Mouse (Mus musculus) macrophage (primary cell): ENCODE results near the gene Uhrf1bp1l. TPM values are rescaled to one million over a fixed set of nuclear protein-coding genes. Genes with fewer than 3 reads are reported as not detected.

Experiments used
- H3K27ac ChIP-seq: fragments of 350-480 bp; formaldehyde crosslinking; 2 replicates; pipeline ENCODE4 v1.9.0; 2021
- H3K36me3 ChIP-seq: fragments of 350-480 bp; formaldehyde crosslinking; 2 replicates; pipeline ENCODE4 v1.9.0; 2021; ENCODE audit errors: inconsistent target
- H3K4me3 ChIP-seq: fragments of 350-480 bp; formaldehyde crosslinking; 2 replicates; pipeline ENCODE4 v1.9.0; 2021; ENCODE audit errors: inconsistent target
- H3K79me2 ChIP-seq: fragments of 350-480 bp; formaldehyde crosslinking; 2 replicates; pipeline ENCODE4 v1.9.0; 2021; ENCODE audit errors: inconsistent target
- WGBS: methylation state at CpG from one replicate; pipeline ENCODE4 v1.1.7; 2026; ENCODE audit warnings: inconsistent platforms; ENCODE audit not compliant: missing documents; 5-methylcytosine and 5-hydroxymethylcytosine counted together
- polyA plus RNA-seq: library from polyadenylated mRNA; stranded (reverse); fragments of 250-400 nt; gene quantifications from 3 replicates; pipeline ENCODE4 v1.2.4, GENCODE M21; 2018; ENCODE audit warnings: inconsistent platforms

Uhrf1bp1l gene
- polyA plus RNA-seq, 1 experiment from 2014 or later: 54.1 TPM

DNA sequence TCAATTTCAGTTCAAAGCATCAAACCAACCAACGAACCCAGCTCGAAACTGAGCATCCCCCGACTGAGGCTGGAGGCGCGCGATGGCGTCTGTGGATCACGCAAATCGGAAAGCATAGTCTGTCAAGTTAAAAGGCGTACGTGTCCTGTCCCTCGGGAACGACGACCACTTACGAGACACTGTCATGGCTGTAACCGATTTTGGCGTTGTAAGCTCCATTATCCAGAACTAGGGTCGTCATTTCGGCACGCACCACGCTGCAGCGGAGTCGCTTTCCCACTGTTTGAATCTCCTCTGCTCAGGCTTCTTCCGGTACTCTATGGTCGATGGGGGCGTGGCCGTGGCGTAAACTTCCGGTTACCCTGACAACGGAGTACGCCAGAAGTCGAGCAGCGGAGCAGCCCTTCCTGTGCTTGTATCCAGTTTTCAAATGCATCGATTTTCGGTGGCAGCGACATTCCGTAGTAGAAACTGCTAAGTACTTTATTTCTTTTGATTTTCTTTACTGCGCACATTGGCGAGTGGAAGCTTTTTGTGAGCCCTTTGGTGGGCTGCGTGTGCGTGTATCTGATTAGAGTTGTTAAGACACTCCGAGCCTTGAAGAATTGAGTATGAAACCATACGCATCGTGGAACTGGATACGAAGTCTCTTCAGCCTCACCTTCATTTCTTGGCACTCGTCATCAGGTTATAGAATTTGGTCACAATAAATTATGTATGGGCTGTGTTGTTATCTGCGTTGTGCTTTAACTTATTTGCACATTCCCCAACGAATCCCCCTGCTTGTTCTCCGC is 12.6 kb upstream of the Uhrf1bp1l start, which contains the start of gene Actr6:
Gene Actr6 (minus strand): TSS at position 295 of the 794 bp plus-strand sequence.
- Histone ChIP-seq H3K27ac (peak within 1 kb of the TSS; percentile 55), H3K79me2 (peaks cover 29% of the 10 kb centered on the region), H3K36me3 (peaks cover under 1% of the 10 kb centered on the region; the same call in 1 of the 2 replicates), H3K4me3 (peak within 1 kb of the TSS; percentile 97)
- 2% methylated on average over 49 of the region's 49 CpGs for WGBS

DNA sequence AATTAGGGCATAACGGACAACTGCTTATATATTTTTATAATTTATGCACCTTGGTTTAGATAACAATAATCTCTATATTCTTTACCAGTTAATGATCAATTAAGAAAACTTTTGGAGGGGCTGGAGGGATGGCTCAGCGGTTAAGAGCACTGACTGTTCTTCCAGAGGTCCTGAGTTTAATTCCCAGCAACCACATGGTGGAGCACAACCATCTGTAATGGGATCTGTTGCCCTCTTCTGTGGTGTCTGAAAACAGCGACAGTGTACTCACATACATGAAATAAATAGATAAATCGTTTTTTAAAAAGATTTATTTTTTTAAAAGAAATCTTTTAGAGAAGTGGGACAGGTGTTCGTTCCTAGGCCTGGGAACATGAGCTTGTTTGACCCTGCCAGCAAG is 7.7 kb upstream of the Uhrf1bp1l start:
- no peak overlapping the region for H3K27ac ChIP-seq
- 71% methylated on average over 5 of the region's 5 CpGs for WGBS
- no peak overlapping the region for H3K4me3 ChIP-seq
- no peaks in the 10 kb centered on the region for H3K36me3 ChIP-seq
- no peaks in the 10 kb centered on the region for H3K79me2 ChIP-seq

DNA sequence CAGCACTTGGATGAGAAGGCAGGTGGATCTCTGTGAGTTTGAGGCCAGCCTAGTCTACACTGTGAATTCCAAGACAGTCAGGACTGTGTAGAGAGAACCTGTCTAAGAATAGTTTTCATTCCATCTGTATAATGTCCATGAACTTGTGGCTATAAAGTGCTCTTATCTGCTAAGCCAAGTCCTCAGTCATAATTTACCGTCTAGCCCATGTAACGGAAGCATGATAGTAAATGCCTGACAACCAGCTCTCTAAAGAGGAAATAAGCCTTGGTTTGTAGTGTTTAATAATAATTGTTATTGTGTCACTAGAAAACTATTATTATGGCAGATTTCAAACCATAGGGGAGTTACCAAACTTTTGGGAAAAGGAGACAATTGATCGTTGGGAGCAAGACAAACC is 6.9 kb upstream of the Uhrf1bp1l start:
- no peaks in the 10 kb centered on the region for H3K79me2 ChIP-seq
- WGBS: 52% methylated on average over 3 of the region's 3 CpGs
- no peak overlapping the region for H3K27ac ChIP-seq
- H3K4me3 ChIP-seq: no peak overlapping the region
- no peaks in the 10 kb centered on the region for H3K36me3 ChIP-seq

DNA sequence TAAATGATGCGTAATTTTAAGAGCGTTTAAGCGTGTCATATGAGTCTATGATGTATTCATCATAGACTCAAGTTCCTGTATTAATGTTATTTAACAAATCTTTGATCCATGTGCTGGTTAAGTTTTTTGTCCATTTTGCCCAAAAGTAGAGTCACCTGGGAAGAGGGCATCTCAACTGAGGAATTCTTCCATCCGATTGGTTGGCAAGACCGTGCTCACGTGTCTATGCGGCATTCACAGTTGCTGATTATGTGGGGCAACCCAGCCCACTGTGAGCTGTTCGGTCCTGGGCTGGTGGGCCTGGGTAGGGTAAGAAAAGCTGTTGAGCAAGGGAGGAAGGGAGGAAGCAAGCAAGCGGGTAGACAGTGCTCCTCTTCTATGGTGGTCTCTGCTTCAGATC is 6.4 kb upstream of the Uhrf1bp1l start:
- H3K27ac ChIP-seq: no peak overlapping the region
- H3K79me2 ChIP-seq: no peaks in the 10 kb centered on the region
- H3K4me3 ChIP-seq: no peak overlapping the region
- H3K36me3 ChIP-seq: no peaks in the 10 kb centered on the region
- 93% methylated on average over 9 of the region's 9 CpGs for WGBS

DNA sequence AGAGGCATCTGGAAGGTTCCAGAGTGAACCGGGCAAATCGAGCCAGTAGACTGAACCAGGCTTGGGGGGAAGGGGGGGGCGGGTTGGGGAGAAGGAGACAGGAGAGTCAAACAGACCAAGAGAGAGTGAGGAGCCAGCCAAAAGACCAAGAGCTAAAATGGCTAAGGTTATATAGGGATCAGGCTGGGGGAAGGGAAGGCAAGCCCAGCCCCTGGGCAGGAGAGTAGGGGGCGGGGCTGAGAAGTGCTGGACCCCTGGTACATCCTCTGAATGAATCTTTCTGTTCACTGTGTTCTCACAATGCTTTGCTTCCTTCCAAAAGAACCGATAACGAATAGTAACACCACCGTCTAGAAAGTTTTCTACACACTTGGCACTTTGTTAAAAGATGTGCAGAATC is 5.1 kb upstream of the Uhrf1bp1l start:
- no peak overlapping the region for H3K27ac ChIP-seq
- no peak overlapping the region for H3K4me3 ChIP-seq
- no peaks in the 10 kb centered on the region for H3K79me2 ChIP-seq
- WGBS: 65% methylated on average over 7 of the region's 7 CpGs
- H3K36me3 ChIP-seq: no peaks in the 10 kb centered on the region

DNA sequence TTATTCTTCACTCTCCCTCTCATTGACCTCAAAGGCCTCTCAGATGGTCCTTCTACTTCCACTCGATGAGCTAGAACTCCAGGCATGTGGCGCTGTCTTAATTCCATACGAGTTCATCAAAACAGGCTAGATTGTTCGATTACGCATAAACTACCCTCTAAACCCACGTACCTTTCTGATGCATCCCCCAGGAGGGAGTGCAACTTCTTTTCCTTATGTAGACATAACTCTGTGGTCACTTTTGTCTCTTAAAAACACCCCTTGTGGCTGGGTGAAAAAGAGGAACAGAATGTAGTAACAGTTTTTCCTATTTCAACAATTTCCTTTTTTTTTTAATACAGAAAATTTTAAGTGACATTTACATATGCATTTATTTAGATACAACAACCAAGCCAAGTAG is 3.8 kb upstream of the Uhrf1bp1l start:
- H3K79me2 ChIP-seq: peaks cover 7% of the 10 kb centered on the region
- no peaks in the 10 kb centered on the region for H3K36me3 ChIP-seq
- peak overlapping the region; percentile 28 for H3K27ac ChIP-seq
- no peak overlapping the region for H3K4me3 ChIP-seq
- 0% methylated on average over 6 of the region's 6 CpGs for WGBS

DNA sequence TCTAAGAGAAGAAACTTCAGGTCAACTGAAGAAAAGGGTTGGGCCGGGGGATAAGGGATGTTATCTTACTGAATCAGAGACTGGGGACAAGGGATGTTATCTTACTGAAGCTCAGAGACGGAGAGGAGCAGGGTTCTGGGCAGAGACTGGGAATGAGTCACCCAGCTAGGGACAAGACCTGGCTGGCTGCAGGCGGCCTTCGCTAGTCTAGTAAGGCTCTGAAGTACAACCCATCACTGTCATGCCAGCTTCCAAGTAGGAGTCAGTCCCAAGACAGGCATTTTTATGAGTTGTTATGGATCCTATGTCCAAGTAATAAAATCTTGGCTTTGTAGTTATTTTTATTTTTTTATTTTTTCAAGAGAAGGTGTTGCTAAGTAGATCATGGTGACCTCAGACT is 1.5 kb upstream of the Uhrf1bp1l start:
- WGBS: 89% methylated on average over 4 of the region's 4 CpGs
- Histone ChIP-seq H3K4me3 (no peak overlapping the region), H3K79me2 (peaks cover 27% of the 10 kb centered on the region)

DNA sequence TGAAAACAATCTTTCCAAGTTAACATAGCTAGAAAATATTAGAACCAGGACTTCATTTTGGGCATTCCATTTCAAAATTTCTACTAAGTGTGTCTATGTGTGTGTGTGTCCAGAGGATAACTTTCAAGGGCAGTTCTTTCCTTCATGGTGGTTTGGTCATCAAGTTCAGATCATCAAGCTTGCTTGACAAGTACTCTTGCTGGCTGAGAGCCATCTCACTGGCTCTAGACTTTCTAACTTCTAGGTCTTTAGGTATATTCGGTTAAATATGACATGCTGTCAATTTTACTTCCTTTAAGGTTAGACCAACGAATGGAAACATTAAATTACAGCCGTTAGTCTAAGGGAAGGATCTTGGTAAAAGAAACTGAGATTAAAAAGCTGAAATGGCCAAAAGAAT is 450 bp upstream of the Uhrf1bp1l start:
- Histone ChIP-seq H3K4me3 (peak overlapping the region; percentile 73; the same call in 1 of the 2 replicates), H3K79me2 (peaks cover 38% of the 10 kb centered on the region), H3K36me3 (no peaks in the 10 kb centered on the region), H3K27ac (0 out of 2 replicates have a peak overlapping the region, but pooled peaks have one; percentile 24)
- 0% methylated on average over 3 of the region's 3 CpGs for WGBS

More for the DNA sequence above, 1.5 kb upstream of the Uhrf1bp1l start:
- H3K27ac ChIP-seq: no peak overlapping the region
- H3K36me3 ChIP-seq: no peaks in the 10 kb centered on the region

DNA sequence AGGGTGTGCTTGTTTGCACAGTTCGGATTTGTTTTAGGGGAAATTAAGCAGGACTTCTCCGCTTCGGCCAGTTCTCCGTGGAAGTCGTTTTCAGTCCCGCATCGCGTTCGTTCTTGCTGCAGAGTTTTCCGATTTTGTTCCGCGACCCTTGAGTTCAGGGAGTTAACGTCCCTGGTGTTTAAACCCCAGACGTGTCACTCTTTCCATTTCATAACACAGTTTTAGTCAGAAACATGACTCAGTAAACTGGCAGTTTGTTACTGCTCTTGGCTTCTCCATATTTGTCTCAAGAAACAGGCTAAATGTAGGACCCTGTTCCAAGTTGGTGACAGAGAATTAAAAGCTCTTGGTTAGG is 852 bp downstream of the Uhrf1bp1l start:
- Histone ChIP-seq H3K4me3 (peak overlapping the region; percentile 73), H3K79me2 (peaks cover 51% of the 10 kb centered on the region), H3K27ac (peak overlapping the region; percentile 65), H3K36me3 (no peaks in the 10 kb centered on the region)
- under 1% methylated on average over 14 of the region's 14 CpGs for WGBS

DNA sequence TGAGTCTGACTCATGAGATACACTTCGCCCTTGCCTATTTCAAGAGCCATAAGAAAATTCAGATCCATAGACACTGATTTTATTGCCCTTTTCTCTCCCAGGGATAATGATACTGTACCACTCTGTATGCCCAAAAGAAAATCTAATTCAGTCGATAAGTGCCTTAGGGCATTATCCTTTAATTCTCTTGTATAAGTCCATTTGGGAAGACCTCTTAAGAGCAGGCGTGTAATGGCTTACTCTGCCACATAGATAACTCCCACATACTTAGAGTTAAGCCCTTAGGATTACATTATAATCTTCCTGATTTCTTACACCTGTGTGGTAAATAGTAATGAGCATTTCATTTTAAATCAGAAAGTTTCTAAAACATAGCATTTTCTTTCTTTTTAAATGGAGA is 1.8 kb downstream of the Uhrf1bp1l start:
- H3K36me3 ChIP-seq: no peaks in the 10 kb centered on the region
- H3K27ac ChIP-seq: peak overlapping the region; percentile 65; the same call in 1 of the 2 replicates
- H3K4me3 ChIP-seq: no peak overlapping the region; the same call in 1 of the 2 replicates
- peaks cover 60% of the 10 kb centered on the region for H3K79me2 ChIP-seq
- WGBS: 88% methylated on average over 3 of the region's 3 CpGs

DNA sequence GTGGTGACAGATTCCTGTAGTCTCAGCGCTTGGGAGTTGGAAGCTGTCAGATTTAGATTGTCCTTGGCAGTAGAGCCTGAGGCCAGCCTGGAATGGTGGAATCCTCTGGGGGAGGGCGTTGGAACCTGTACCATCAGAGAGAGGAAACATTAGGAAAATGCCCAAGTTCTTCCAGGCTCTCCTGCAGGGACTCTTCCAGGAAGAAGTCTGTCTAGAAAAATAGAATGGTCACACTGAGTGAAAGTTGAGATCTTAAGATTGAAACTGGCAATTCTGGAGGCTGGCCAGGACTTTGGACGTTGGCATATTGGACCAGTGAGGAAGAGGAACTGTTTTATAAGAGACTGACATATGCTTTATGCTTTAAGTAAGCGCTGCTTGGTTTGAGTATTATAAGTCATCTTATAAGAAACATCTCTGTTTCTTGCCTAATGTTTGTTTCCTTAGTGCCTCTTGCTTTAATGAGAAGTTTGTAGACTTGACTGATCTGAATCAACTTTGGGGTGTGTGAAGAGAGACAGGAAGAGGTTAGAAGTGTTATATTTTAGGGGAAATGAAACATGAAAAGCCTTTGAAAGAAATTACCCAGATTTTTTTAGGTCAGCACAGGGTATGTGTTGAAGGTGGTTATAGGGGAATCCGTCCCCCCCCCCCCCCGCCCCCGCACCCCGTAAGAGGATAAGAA is 2.6 kb downstream of the Uhrf1bp1l start:
- 39% methylated on average over 8 of the region's 8 CpGs for WGBS
- H3K4me3 ChIP-seq: no peak overlapping the region
- peak overlapping the region; percentile 47 for H3K27ac ChIP-seq
- H3K36me3 ChIP-seq: no peaks in the 10 kb centered on the region
- peaks cover 68% of the 10 kb centered on the region for H3K79me2 ChIP-seq

DNA sequence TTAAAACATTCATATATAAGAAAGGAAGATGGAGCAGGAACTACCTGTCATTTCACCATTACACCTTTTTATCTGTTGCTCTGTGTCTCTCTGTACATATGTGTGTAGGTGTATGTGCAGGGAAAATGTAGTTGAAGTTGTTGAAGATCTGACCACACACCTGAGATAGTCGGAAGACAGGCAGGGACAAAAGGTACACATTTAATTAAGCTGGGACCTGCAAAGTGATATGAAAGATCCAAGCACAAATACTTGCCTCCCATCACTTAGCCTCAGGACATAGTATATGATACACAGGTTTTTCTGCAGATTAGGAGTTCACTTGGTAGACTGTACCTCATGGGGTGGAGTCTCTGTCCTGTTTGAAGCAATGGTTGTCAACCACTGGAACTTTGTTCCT is 3.1 kb downstream of the Uhrf1bp1l start:
- H3K4me3 ChIP-seq: no peak overlapping the region
- peaks cover 74% of the 10 kb centered on the region for H3K79me2 ChIP-seq
- 92% methylated on average over 1 of the region's 1 CpGs for WGBS
- H3K27ac ChIP-seq: peak overlapping the region; percentile 47
- H3K36me3 ChIP-seq: no peaks in the 10 kb centered on the region

DNA sequence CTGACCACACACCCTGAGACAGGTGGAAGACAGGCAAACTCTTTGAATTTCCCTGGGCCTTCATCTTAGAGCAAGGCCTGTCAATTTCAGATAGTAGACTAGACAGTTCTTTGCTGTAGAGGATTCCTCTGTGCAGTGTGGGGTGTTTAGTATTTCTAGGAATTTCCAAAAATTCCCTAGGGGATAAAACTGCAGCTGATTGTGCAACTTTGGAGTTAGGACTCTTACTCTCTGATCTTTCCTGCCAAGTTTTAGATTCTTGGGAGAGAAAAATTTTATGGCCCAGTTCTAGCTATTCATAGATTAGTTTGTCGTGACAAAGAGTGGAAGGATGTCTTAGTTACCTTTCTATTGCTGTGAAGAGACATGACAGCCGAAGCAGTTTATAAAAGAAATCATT is 3.8 kb downstream of the Uhrf1bp1l start:
- no peaks in the 10 kb centered on the region for H3K36me3 ChIP-seq
- no peak overlapping the region for H3K27ac ChIP-seq
- WGBS: 97% methylated on average over 2 of the region's 2 CpGs
- peaks cover 81% of the 10 kb centered on the region for H3K79me2 ChIP-seq
- no peak overlapping the region for H3K4me3 ChIP-seq

DNA sequence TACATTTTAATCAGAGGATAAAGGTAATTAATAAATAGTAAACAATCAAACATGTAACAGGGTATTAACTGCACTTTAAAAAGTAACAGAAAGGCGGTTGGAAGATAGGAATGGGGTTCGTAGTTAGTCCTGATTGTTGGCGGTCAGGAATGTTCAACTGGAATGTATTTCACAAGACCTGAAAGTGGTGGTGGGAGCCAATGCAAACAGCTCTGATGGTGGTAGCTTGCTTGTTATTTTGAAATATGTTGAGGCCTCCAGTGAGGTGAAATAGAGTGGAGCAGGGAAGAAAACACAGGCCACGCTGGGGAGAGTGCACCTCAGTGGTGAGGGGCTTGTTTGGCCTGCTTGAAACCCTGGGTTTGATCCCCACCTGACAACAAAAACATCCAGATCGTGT is 6.3 kb downstream of the Uhrf1bp1l start:
- Histone ChIP-seq H3K79me2 (peaks cover 98% of the 10 kb centered on the region), H3K36me3 (no peaks in the 10 kb centered on the region), H3K27ac (no peak overlapping the region), H3K4me3 (no peak overlapping the region)
- 95% methylated on average over 5 of the region's 5 CpGs for WGBS

DNA sequence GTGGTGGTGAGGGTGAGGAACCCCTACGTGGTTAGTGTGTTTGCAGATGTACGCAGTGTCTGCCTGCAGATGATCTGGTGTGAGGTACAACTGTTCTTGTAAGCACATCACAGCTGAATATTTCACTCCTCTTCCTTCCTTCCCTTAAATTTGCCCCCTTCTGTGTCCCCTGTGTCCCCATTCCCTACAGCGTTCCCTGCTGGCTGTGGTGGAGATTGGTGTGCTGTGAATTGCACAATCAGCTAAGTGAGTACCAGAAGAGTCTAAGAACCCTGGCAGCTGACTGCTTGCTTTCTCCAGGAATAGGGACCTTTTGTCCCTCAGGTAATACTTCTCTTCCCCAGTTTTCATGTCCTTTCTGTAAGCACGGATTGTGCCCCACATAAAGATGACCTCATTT is 10.4 kb downstream of the Uhrf1bp1l start:
- H3K79me2 ChIP-seq: peaks cover 100% of the 10 kb centered on the region
- H3K27ac ChIP-seq: no peak overlapping the region
- H3K4me3 ChIP-seq: no peak overlapping the region
- WGBS: 78% methylated on average over 4 of the region's 4 CpGs
- no peaks in the 10 kb centered on the region for H3K36me3 ChIP-seq
